Mouse (Mus musculus) bone marrow macrophage, adult 2 months (primary cell): Measurements from ENCODE around the gene Tgm6.

Experiments used
- CTCF ChIP-seq: IDR thresholded peaks from 2 replicates; pipeline ENCODE4 v1.5.1; 2012; ENCODE audit warnings: low read depth, mild to moderate bottlenecking, low read length, moderate library complexity
- POLR2A ChIP-seq: IDR thresholded peaks from 2 replicates; pipeline ENCODE4 v1.6.1; 2012; ENCODE audit warnings: mild to moderate bottlenecking, low read depth, low read length, borderline replicate concordance

DNA sequence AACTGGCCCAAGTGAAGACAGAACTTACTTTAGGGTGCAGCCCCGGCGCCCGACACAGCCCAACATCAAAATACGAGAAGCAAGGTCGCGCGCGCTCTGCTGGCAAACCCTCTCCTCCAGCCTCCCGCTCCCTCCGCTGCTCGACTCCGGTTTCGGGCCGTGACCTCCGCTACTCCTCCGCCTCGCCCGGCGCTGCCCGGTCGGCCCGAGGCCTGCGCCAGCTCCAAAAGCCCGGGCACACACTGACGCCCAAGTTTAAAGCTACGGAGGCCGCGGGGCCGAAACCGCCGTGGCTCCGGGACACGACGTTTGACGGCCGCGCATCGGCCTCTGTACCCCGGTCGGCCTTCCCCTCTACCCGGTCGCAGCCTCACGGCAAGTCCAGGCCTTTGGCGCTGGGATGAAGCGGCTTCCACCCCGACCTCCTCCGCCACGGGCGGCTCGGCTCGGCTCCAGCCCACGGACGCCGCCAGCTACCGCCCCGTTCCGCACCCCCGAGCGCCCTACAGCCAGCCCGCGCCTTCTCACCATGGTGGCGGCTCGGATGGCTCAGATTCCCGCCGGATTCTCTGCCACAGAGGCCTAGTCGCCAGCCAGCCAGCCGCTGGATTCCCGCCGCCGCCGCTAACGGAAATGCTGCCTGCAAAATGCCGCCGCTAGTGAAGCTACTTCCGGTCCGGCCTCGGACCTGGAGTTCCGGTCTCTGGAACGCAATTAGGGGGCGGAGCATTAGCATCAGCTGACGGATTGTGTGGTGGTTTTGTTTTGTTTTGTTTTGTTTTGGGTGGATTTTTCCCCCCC is 66.7 kb downstream of the Tgm6 start, which contains the start of gene Snrpb:
- TF ChIP-seq CTCF = no peak
- TF ChIP-seq POLR2A = no peak
